Mouse (Mus musculus): Measurements from ENCODE around the gene Ndufa3. TPM values are rescaled to one million over a fixed set of nuclear protein-coding genes. Genes with fewer than 3 reads are reported as not detected.
A peak's percentile ranks its signal among the peaks of the same experiment; 100 is the strongest.

The Ndufa3 gene
- total RNA-seq, 2 experiments from 2014 or later = 1,902 to 1,920 TPM

GRCm38 (mm10) chr7:3610437-3610836 lies 6.7 kb upstream of the Ndufa3 start:
- DNase-seq = no peak

- no peak for DNase-seq
Observed at GRCm38 (mm10) chr7:3611006-3611405, 6.2 kb upstream of the Ndufa3 start.

GRCm38 (mm10) chr7:3614021-3614420 lies 3.2 kb upstream of the Ndufa3 start:
- DNase-seq = no peak

GRCm38 (mm10) chr7:3616057-3616388 lies 1.1 kb upstream of the Ndufa3 start, which contains the start of gene Oscar:
Oscar (minus strand) TSS chr7:3616157.
- DNase-seq = no peak

GRCm38 (mm10) chr7:3616389-3617241 lies 558 bp upstream of the Ndufa3 start:
- no peak for DNase-seq

GRCm38 (mm10) chr7:3629030-3629429 lies 11.9 kb downstream of the Ndufa3 start:
- DNase-seq = no peak

GRCm38 (mm10) chr7:3629543-3630477 lies 12.6 kb downstream of the Ndufa3 start, which contains the start of the genes Tfpt and Prpf31:
Tfpt (minus strand) TSS chr7:3629929.
Prpf31 (plus strand) TSS chr7:3629985.
- DNase-seq = peak; percentile 95 to 98

GRCm38 (mm10) chr7:3630478-3630815 lies 13.3 kb downstream of the Ndufa3 start:
- DNase-seq = no peak

GRCm38 (mm10) chr7:3643412-3643811 lies 26.2 kb downstream of the Ndufa3 start:
- DNase-seq = no peak

- DNase-seq = no peak
Observed at GRCm38 (mm10) chr7:3643843-3644242, 26.7 kb downstream of the Ndufa3 start.

GRCm38 (mm10) chr7:3644348-3644671 lies 27.1 kb downstream of the Ndufa3 start:
- DNase-seq = no peak

GRCm38 (mm10) chr7:3644672-3645487 lies 27.7 kb downstream of the Ndufa3 start, which contains the start of gene Cnot3:
Cnot3 (plus strand) TSS chr7:3645268.
- DNase-seq = peak; percentile 98 to 100

GRCm38 (mm10) chr7:3645488-3646025 lies 28.4 kb downstream of the Ndufa3 start:
- DNase-seq = peak in 1 of 2 experiments; percentile 45

- DNase-seq = no peak
Observed at GRCm38 (mm10) chr7:3646188-3646587, 29.0 kb downstream of the Ndufa3 start.

- no peak for DNase-seq
Observed at GRCm38 (mm10) chr7:3646641-3647040, 29.5 kb downstream of the Ndufa3 start.

GRCm38 (mm10) chr7:3656966-3657365 lies 39.8 kb downstream of the Ndufa3 start:
- no peak for DNase-seq

- no peak for DNase-seq
Observed at GRCm38 (mm10) chr7:3658578-3658977, 41.4 kb downstream of the Ndufa3 start.

- no peak for DNase-seq
Observed at GRCm38 (mm10) chr7:3664524-3665214, 47.5 kb downstream of the Ndufa3 start.

GRCm38 (mm10) chr7:3665215-3666114 lies 48.3 kb downstream of the Ndufa3 start, which contains the start of gene Leng1:
Leng1 (minus strand) TSS chr7:3665840.
- DNase-seq = peak; percentile 98 to 99

- peak in 1 of 2 experiments; percentile 27 for DNase-seq
Observed at GRCm38 (mm10) chr7:3666921-3667391, 49.8 kb downstream of the Ndufa3 start.
